Mouse (Mus musculus) lung, postnatal 4 days (tissue): ENCODE data around the gene Gas8.
"Not testable (repeated sequence)": the region's sequence is repeated elsewhere in the genome, so short reads cannot be mapped to it uniquely, and the experiment has no call there.

Source experiments
- DNase-seq, 2 experiments: peaks; one replicate each; pipeline ENCODE4 v3.0.0; 2021

Gene Gas8

GRCm38 (mm10) chr8:123515540-123515897 is 3.1 kb upstream of the Gas8 start:
- DNase-seq = no peak

GRCm38 (mm10) chr8:123516596-123516995 is 2.0 kb upstream of the Gas8 start:
- no peak for DNase-seq

GRCm38 (mm10) chr8:123518172-123518571 is 462 bp upstream of the Gas8 start:
- no peak for DNase-seq

- not testable (repeated sequence) for DNase-seq
Measured at GRCm38 (mm10) chr8:123520048-123520447, 1.4 kb downstream of the Gas8 start.

DNA sequence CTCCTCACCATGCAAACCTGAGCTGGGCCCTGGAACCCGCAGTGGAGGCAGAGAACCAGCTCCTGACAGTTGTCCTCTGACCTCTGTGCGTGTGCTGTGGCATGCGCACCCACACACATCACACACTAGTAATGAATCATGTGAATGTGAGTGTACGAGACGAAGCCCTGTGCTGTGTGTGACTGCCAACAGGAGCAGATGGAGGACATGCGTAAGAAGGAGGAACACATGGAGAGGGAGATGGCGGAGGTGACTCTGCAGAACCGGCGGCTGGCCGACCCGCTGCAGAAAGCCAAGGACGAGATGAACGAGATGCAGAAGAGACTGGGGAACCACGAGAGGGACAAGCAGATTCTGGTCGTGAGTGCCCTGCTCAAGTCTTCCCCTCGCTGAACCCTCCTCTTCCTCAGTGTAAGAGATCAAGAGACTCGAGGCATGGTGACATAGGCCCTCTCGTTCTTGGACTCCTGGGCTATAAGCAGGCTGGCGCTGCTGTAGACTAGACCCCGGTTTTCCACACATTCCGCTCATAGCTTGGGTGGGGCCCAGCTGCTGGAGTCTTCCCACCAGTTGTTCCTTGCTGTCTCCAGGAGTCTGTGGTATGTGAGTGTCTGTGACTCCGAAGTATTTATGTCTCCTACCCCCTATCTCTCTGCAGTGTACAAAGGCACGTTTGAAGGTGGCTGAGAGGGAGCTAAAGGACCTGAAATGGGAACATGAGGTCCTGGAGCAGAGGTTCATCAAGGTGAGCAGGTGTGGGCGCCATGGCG is 9.3 kb downstream of the Gas8 start:
- no peak for DNase-seq

GRCm38 (mm10) chr8:123536242-123536989 is 17.8 kb downstream of the Gas8 start:
- DNase-seq = no peak

DNA sequence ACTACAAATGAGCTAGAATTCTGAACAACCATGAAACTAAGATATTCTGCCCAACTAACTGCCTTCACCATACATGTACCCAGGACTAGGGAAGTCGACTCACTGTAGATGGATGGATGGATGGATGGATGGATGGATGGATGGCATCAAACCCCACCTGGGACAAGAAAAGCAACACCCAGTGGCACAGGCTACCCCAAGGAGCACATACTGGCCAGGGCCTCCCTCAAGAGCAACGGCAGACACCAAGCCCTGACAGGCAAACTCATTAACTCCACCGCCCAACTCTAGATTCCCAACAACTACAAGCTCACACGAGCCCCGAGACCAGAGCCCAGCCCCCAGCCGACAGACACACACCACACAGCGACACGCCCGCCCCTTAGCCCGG is 18.4 kb downstream of the Gas8 start:
- DNase-seq = no peak

DNA sequence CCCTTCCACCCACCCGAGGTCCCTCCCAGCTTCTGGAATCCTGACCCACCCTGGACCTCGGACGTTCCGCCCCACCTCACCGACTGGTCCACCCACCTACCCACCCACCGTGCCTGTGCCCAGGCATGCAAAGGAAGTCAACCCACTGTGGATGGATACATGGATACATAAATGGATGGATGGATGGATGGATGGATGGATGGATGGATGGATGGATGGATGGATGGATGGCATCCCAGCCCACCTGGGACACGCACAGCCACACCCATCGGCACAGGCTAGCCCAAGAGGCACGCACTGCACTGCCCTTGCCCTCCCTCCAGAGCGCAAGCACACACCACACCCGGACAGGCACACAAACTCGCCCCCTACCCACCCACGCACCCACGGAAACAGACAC is 19.0 kb downstream of the Gas8 start:
- DNase-seq = peak; percentile 42 to 43

DNA sequence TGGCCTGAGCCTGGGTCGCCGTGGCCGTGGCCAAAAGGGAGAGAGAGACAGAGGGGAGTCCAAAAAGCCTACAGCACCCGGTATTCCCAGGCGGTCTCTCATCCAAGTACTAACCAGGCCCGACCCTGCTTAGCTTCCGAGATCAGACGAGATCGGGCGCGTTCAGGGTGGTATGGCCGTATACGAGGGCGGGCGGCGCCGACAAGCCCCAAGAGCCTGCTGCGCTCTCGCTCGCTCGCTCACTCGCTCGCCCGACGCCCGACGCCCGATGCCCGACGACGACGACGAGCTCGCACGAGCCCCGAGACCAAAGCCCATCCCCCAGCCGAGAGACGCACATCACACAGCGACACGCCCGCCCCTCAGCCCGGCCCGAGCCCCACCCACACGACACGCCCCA is 45.6 kb downstream of the Gas8 start:
- DNase-seq = not testable (repeated sequence)

DNA sequence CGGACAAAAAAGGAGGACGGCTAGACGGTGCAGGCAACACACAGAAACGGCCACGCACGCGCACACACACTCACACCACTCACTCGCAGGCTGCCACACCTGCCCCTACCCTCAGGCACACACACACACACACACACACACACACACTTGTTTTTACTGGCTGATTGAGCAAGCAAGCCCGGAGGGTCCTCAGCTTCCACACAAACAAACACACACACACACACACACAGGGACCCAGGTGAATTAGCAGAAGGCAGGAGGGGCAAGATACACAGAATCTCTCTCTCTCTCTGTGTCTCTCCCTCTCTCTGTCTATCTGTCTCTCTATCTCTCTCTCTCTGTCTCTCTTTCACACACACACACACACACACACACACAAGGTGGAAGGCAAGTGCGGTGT is 56.8 kb downstream of the Gas8 start:
- DNase-seq = peak in 1 of 2 experiments; percentile 13
